8 mouse cellular contexts compared by ENCODE assay signal in genomic region chr1:13789318-13790085, GRCm38 (mm10).
A peak's percentile ranks its signal among the peaks of the same experiment; 100 is the strongest.
DNase-seq lines count a peak whose midpoint lies in the region; ATAC-seq and TF ChIP-seq lines count a peak whose summit lies in the region.

No protein-coding gene starts in this region.

- H3K4me2 ChIP-seq in limb, embryonic 13.5 days (replicated peaks): peak overlapping the region; percentile 49

- peak; percentile 91 for TF ChIP-seq CTCF in heart, adult 2 months (IDR thresholded peaks at IDR 0.05)

- H3K9me3 ChIP-seq in embryonic facial prominence, embryonic 10.5 days: peaks cover 18% of the 10 kb centered on the region
- peaks cover 18% of the 10 kb centered on the region; the same call in 1 of the 2 replicates for H3K9me3 ChIP-seq in limb, embryonic 13.5 days

- 0 out of 2 replicates have a peak, but pooled peaks have one; percentile 40 for TF ChIP-seq EP300 in heart, adult 2 months (IDR thresholded peaks at IDR 0.05; ENCODE audit: insufficient read depth, low read depth, low read length)

- intact Hi-C loops in heart, adult 2 months (cut with DNase I): loop anchor here (1.0 to 10.0 kb wide), 3 partner anchors 785 to 1073 kb away; no protein-coding TSS in a partner anchor

- DNase-seq in 3134 (ENCODE audit: extremely low read depth, insufficient read length, low spot score): peak; percentile 39
- peak; percentile 85 for DNase-seq in adrenal gland, postnatal 10 days
- DNase-seq in embryonic facial prominence, embryonic 10.5 days (ENCODE audit: low spot score): peak; percentile 87
- DNase-seq in heart, adult 2 months: peak; percentile 55 to 75
- DNase-seq in kidney, adult 9 months: peak; percentile 68
- DNase-seq in naive thymus-derived CD4-positive, alpha-beta T cell, adult 2 months (ENCODE audit: low read depth): peak; percentile 60
- DNase-seq in spleen, postnatal 4 days (ENCODE audit: low spot score in 2 of 2): peak; percentile 52 to 80

- peaks cover 7% of the 10 kb centered on the region for H3K4me1 ChIP-seq in embryonic facial prominence, embryonic 10.5 days
- H3K4me1 ChIP-seq in heart, adult 2 months (ENCODE audit: control insufficient read depth, insufficient read depth, low read length): no peaks in the 10 kb centered on the region
- H3K4me1 ChIP-seq in limb, embryonic 13.5 days: peaks cover 18% of the 10 kb centered on the region

- H3K27me3 ChIP-seq in embryonic facial prominence, embryonic 10.5 days (replicated peaks; ENCODE audit: low read depth, poor library complexity, severe bottlenecking): no peaks in the 10 kb centered on the region
- H3K27me3 ChIP-seq in heart, adult 2 months (ENCODE audit: control insufficient read depth, insufficient read depth, low read length): no peaks in the 10 kb centered on the region
- peaks cover 7% of the 10 kb centered on the region for H3K27me3 ChIP-seq in limb, embryonic 13.5 days

- H3K36me3 ChIP-seq in embryonic facial prominence, embryonic 10.5 days (replicated peaks): 0 out of 2 replicates have a peak, but pooled peaks cover 5% of the 10 kb centered on the region
- no peaks in the 10 kb centered on the region for H3K36me3 ChIP-seq in heart, adult 2 months (ENCODE audit: control insufficient read depth, insufficient read depth, low read length)
- H3K36me3 ChIP-seq in limb, embryonic 13.5 days: peaks cover 5% of the 10 kb centered on the region; the same call in 1 of the 2 replicates

- no peaks in the 10 kb centered on the region for H3K79me2 ChIP-seq in heart, adult 2 months (replicated peaks; ENCODE audit: control insufficient read depth, insufficient read depth, low read length)

- H3K9ac ChIP-seq in heart, adult 2 months (ENCODE audit: low read depth, low read length): no peak overlapping the region
- H3K9ac ChIP-seq in limb, embryonic 13.5 days: no peak overlapping the region

- TF ChIP-seq POLR2A in heart, adult 2 months (IDR thresholded peaks at IDR 0.05; ENCODE audit: insufficient read depth, low read depth, low read length): no peak

- no peak overlapping the region for H3K4me3 ChIP-seq in embryonic facial prominence, embryonic 10.5 days
- H3K4me3 ChIP-seq in heart, adult 2 months: no peak overlapping the region
- no peak overlapping the region for H3K4me3 ChIP-seq in limb, embryonic 13.5 days

- peak overlapping the region; percentile 63 for H3K27ac ChIP-seq in embryonic facial prominence, embryonic 10.5 days (replicated peaks)
- H3K27ac ChIP-seq in heart, adult 2 months: no peak overlapping the region
- no peak overlapping the region for H3K27ac ChIP-seq in limb, embryonic 13.5 days

- 39% methylated on average over 13 of the region's 13 CpGs for WGBS in embryonic facial prominence, embryonic 10.5 days
- 40% methylated on average over 13 of the region's 13 CpGs for WGBS in heart, adult 2 months
- 37% methylated on average over 13 of the region's 13 CpGs for WGBS in limb, embryonic 13.5 days

- peak; percentile 59; the same call in 1 of the 2 replicates for ATAC-seq in limb, embryonic 13.5 days (ENCODE audit: low FRiP score, low read depth)
